Mouse (Mus musculus): ENCODE measurements at regions not wholly inside any gene's neighbourhood (a gene's known extent, or its start where the extent isn't known, plus 50 kb on each side); places are given as distances from the start of the nearest gene placed in this dataset.

GRCm38 (mm10) chr14:78376591-78376990, 68.7 kb upstream of the Tnfsf11 start:
- no peak for TF ChIP-seq CTCF (IDR thresholded peaks at IDR 0.05; ENCODE audit: borderline replicate concordance, insufficient read depth, low read depth, low read length)
- no peak for TF ChIP-seq POLR2A (IDR thresholded peaks at IDR 0.05; ENCODE audit: borderline replicate concordance, insufficient read depth, low read length)
